Mouse (Mus musculus) hindbrain, embryonic 16.5 days (tissue): ENCODE results near the gene Flrt3. TPM values are rescaled to one million over a fixed set of nuclear protein-coding genes. Genes with fewer than 3 reads are reported as not detected.

Experiments
- ATAC-seq: fragments of 200-750 bp; cut with Nextera tagmentation; 2 replicates; pipeline ENCODE4 v1.8.0; 2017; ENCODE audit warnings: moderate TSS enrichment, moderate library complexity
- H3K27ac ChIP-seq: fragments of 300-500 bp; sonication (generic); 2 replicates; pipeline ENCODE4 v1.5.1; 2014; ENCODE audit warnings: low read depth, mild to moderate bottlenecking, control low read depth, low read length, moderate library complexity
- H3K27me3 ChIP-seq: fragments of 300-500 bp; sonication (generic); replicated peaks from 2 replicates; pipeline ENCODE4 v1.6.1; 2014; ENCODE audit warnings: low read length; ENCODE audit not compliant: control insufficient read depth, insufficient read depth
- H3K36me3 ChIP-seq: fragments of 300-500 bp; sonication (generic); 2 replicates; pipeline ENCODE4 v1.6.1; 2014; ENCODE audit warnings: mild to moderate bottlenecking, low read length, moderate library complexity, mixed read lengths; ENCODE audit not compliant: control insufficient read depth, insufficient read depth
- H3K4me1 ChIP-seq: fragments of 300-500 bp; sonication (generic); 2 replicates; pipeline ENCODE4 v1.6.1; 2014; ENCODE audit warnings: low read depth, low read length; ENCODE audit not compliant: control insufficient read depth, insufficient read depth
- H3K4me2 ChIP-seq: fragments of 300-500 bp; sonication (generic); 2 replicates; pipeline ENCODE4 v1.6.1; 2014; ENCODE audit warnings: mild to moderate bottlenecking, low read length, control low read depth, moderate library complexity
- H3K4me3 ChIP-seq: fragments of 300-500 bp; sonication (generic); 2 replicates; pipeline ENCODE4 v1.5.1; 2014; ENCODE audit warnings: mild to moderate bottlenecking, low read length, control low read depth, moderate library complexity
- H3K9ac ChIP-seq: fragments of 300-500 bp; sonication (generic); 2 replicates; pipeline ENCODE4 v1.6.1; 2014; ENCODE audit warnings: low read depth, mild to moderate bottlenecking, control low read depth, low read length, moderate library complexity
- H3K9me3 ChIP-seq: fragments of 300-500 bp; sonication (generic); 2 replicates; pipeline ENCODE4 v1.6.1; 2014; ENCODE audit warnings: mild to moderate bottlenecking, low read length, moderate library complexity; ENCODE audit not compliant: control insufficient read depth
- whole genome bisulfite sequencing: fragments of 180-500 bp; shearing (Covaris S2); extraction: QIAGEN DNeasy Blood & Tissue Kit; methylation state at CpG from one replicate; pipeline ENCODE4 v1.1.7; 2014; 5-methylcytosine and 5-hydroxymethylcytosine counted together
- polyA plus RNA-seq: library from polyadenylated mRNA; unstranded; fragments of >200 nt; fragmentation: Nextera tagmentation; extraction: Ambion mirVana; gene quantifications from 2 replicates; pipeline ENCODE4 v1.2.1, GENCODE M21; 2015

Flrt3 gene
- polyA plus RNA-seq, 1 experiment from 2014 or later = 31.6 TPM

- H3K27ac ChIP-seq = 0 out of 2 replicates have a peak overlapping the region, but pooled peaks have one; percentile 23
- H3K4me3 ChIP-seq = peak overlapping the region; percentile 43
- ATAC-seq = no peak
- H3K4me2 ChIP-seq = peak overlapping the region; percentile 61
- H3K4me1 ChIP-seq = peaks cover 9% of the 10 kb centered on the region
- peak overlapping the region; percentile 1 for H3K9ac ChIP-seq
- H3K27me3 ChIP-seq = no peaks in the 10 kb centered on the region
- H3K9me3 ChIP-seq = no peaks in the 10 kb centered on the region
- 32% methylated on average over 13 of the region's 13 CpGs for WGBS
- H3K36me3 ChIP-seq = no peaks in the 10 kb centered on the region
Observed at GRCm38 (mm10) chr2:140667261-140668047, 3.8 kb downstream of the Flrt3 start.

- WGBS = 29% methylated on average over 7 of the region's 7 CpGs
- H3K9ac ChIP-seq = peak overlapping the region; percentile 31; the same call in 1 of the 2 replicates
Observed at GRCm38 (mm10) chr2:140666846-140667245, 4.4 kb downstream of the Flrt3 start.

GRCm38 (mm10) chr2:140664381-140664780, 6.9 kb downstream of the Flrt3 start:
- Histone ChIP-seq H3K36me3 (peaks cover 17% of the 10 kb centered on the region), H3K9ac (no peak overlapping the region), H3K4me3 (no peak overlapping the region), H3K4me1 (peaks cover 9% of the 10 kb centered on the region), H3K27ac (no peak overlapping the region), H3K4me2 (no peak overlapping the region), H3K27me3 (no peaks in the 10 kb centered on the region), H3K9me3 (no peaks in the 10 kb centered on the region)
- ATAC-seq = no peak
- WGBS = 86% methylated on average over 4 of the region's 4 CpGs

More at GRCm38 (mm10) chr2:140666846-140667245, 4.4 kb downstream of the Flrt3 start:
- no peaks in the 10 kb centered on the region for H3K9me3 ChIP-seq
- H3K4me3 ChIP-seq = peak overlapping the region; percentile 43
- peaks cover 9% of the 10 kb centered on the region for H3K4me1 ChIP-seq
- H3K4me2 ChIP-seq = peak overlapping the region; percentile 61
- H3K27me3 ChIP-seq = no peaks in the 10 kb centered on the region
- no peaks in the 10 kb centered on the region for H3K36me3 ChIP-seq
- no peak overlapping the region for H3K27ac ChIP-seq
- ATAC-seq = no peak

GRCm38 (mm10) chr2:140662673-140663072, 8.6 kb downstream of the Flrt3 start:
- WGBS = 84% methylated on average over 5 of the region's 5 CpGs
- ATAC-seq = no peak
- Histone ChIP-seq H3K4me1 (peaks cover 8% of the 10 kb centered on the region), H3K36me3 (peaks cover 17% of the 10 kb centered on the region), H3K9me3 (no peaks in the 10 kb centered on the region), H3K27ac (no peak overlapping the region), H3K4me2 (no peak overlapping the region), H3K27me3 (no peaks in the 10 kb centered on the region), H3K4me3 (no peak overlapping the region), H3K9ac (no peak overlapping the region)

GRCm38 (mm10) chr2:140653978-140654377, 17.3 kb downstream of the Flrt3 start:
- Histone ChIP-seq H3K9ac (no peak overlapping the region), H3K4me3 (no peak overlapping the region), H3K4me1 (no peaks in the 10 kb centered on the region), H3K36me3 (no peaks in the 10 kb centered on the region; the same call in 1 of the 2 replicates), H3K27ac (no peak overlapping the region), H3K9me3 (no peaks in the 10 kb centered on the region), H3K4me2 (no peak overlapping the region), H3K27me3 (no peaks in the 10 kb centered on the region)
- 46% methylated on average over 2 of the region's 2 CpGs for WGBS
- no peak for ATAC-seq

GRCm38 (mm10) chr2:140653481-140653880, 17.8 kb downstream of the Flrt3 start:
- Histone ChIP-seq H3K36me3 (no peaks in the 10 kb centered on the region; the same call in 1 of the 2 replicates), H3K4me2 (no peak overlapping the region), H3K27me3 (no peaks in the 10 kb centered on the region), H3K4me1 (no peaks in the 10 kb centered on the region), H3K4me3 (no peak overlapping the region), H3K27ac (no peak overlapping the region), H3K9me3 (no peaks in the 10 kb centered on the region), H3K9ac (no peak overlapping the region)
- ATAC-seq = no peak

GRCm38 (mm10) chr2:140621730-140622337, 49.4 kb downstream of the Flrt3 start:
- Histone ChIP-seq H3K9ac (no peak overlapping the region), H3K4me1 (no peaks in the 10 kb centered on the region), H3K9me3 (no peaks in the 10 kb centered on the region), H3K4me2 (no peak overlapping the region), H3K27ac (no peak overlapping the region), H3K27me3 (no peaks in the 10 kb centered on the region), H3K36me3 (no peaks in the 10 kb centered on the region), H3K4me3 (no peak overlapping the region)
- ATAC-seq = no peak
- 90% methylated on average over 2 of the region's 2 CpGs for WGBS

GRCm38 (mm10) chr2:140615451-140615850, 55.8 kb downstream of the Flrt3 start:
- Histone ChIP-seq H3K4me2 (no peak overlapping the region), H3K27ac (no peak overlapping the region), H3K9me3 (no peaks in the 10 kb centered on the region), H3K36me3 (no peaks in the 10 kb centered on the region), H3K27me3 (no peaks in the 10 kb centered on the region), H3K4me1 (no peaks in the 10 kb centered on the region), H3K9ac (no peak overlapping the region), H3K4me3 (no peak overlapping the region)
- 80% methylated on average over 2 of the region's 2 CpGs for WGBS
- no peak for ATAC-seq
